Mouse (Mus musculus): ENCODE data around the gene Bak1.

DNA sequence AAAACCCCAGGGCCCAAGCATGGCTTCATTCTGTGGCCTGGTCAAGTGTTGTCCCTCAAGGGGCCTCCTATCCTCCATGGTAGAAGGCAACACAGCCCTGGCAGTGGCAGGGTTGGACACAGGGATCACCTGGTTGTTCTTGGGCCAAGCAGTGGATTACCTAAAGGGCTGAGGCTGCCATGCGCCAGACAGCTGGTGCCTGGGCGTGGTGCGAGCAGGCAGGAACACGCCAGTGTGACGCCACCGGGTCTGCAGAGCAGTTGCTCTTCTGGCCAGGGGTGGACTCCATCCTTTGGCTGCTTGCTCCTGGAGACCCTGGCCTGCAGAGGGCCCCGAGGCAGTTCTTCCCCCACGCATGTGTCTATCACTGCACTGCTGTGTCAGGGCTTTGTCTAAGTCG lies 45.0 kb upstream of the Bak1 start:
- TF ChIP-seq CTCF (IDR thresholded peaks at IDR 0.05; ENCODE audit: extremely low read depth, insufficient read depth, insufficient read length, insufficient replicate concordance): no peak
- TF ChIP-seq POLR2A (IDR thresholded peaks at IDR 0.05; ENCODE audit: low read depth, low read length): no peak
